Comparison of ENCODE assay signal across 17 mouse cellular contexts in the genomic region with DNA sequence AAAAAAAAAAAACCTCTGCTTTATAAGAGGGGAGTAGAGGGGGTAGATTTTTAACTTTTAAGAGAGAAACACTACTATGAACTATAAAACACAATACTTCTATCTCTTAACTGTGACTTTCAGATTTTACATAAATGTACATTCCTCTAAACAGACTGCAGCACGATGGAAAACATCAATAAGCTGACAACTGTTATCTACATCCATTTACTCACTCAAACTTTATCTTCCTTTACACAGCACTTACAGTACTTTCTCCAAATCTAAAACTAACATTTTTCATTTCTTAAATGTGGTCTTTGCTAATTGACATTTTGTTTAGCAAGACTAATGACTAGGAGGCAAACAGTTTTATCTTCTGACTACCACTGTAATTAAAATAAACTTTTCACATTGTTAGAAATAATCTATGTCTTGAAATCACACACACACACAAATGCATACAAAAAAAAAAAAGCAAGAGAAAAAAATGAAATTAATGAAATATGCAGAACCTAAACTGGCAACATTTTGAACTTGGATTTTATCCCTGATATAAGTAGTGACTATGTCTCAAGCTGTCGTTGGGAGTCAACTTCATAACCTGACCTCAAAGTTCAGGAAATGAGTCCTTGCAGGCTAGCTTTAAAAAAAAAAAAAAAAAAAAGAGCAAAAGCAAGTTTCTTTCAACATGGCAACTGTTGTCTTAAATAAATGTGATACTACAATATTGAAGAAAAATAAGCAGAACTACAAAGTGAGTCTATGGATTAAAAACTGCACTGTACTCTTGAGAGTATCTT. TPM values are rescaled to one million over a fixed set of nuclear protein-coding genes. Genes with fewer than 3 reads are reported as not detected.
"Had no signal": no experiment of that assay in that cellular context is flagged by ENCODE, and none has a peak within 500 bp of the region (broad histone marks: within the 10 kb centered on the region; RNA-seq: fewer than 3 reads in every experiment).

No protein-coding gene starts in this region.

- H3K27ac ChIP-seq: kidney, embryonic 15.5 days; left cerebral cortex, adult 2 months; macrophage had no signal

- H3K9ac ChIP-seq: kidney, embryonic 15.5 days; lung, embryonic 14.5 days had no signal

- ATAC-seq: lung, postnatal 0 days had no signal

- H3K4me2 ChIP-seq: kidney, embryonic 15.5 days; lung, embryonic 14.5 days; midbrain, embryonic 11.5 days had no signal

- H3K27me3 ChIP-seq: kidney, embryonic 15.5 days; megakaryocyte, embryonic 14.5 days had no signal

- H3K9me3 ChIP-seq: kidney, embryonic 15.5 days; megakaryocyte, embryonic 14.5 days had no signal

- H3K4me1 ChIP-seq: kidney, embryonic 15.5 days had no signal

- H3K4me3 ChIP-seq: kidney, embryonic 15.5 days; left cerebral cortex, adult 2 months; megakaryocyte, embryonic 14.5 days had no signal

- DNase-seq: kidney, adult 11 months; kidney, adult 8-10 months; kidney, postnatal 10 days; kidney, postnatal 36 days; layer of hippocampus, postnatal 36 days; lung, embryonic 14.5 days; midbrain, embryonic 14.5 days; thymus, adult 2 months; thymus, postnatal 14 days; thymus, postnatal 4 days had no signal

RNA-seq across cellular contexts. Expression of gene Coch, which starts 43.7 kb away (rescaled TPM):
- total RNA-seq: liver, adult 2 months had no signal
- polyA plus RNA-seq: liver, adult 2 months; macrophage had no signal
